Comparison of ENCODE assay signal across 11 mouse cellular contexts in the genomic region with DNA sequence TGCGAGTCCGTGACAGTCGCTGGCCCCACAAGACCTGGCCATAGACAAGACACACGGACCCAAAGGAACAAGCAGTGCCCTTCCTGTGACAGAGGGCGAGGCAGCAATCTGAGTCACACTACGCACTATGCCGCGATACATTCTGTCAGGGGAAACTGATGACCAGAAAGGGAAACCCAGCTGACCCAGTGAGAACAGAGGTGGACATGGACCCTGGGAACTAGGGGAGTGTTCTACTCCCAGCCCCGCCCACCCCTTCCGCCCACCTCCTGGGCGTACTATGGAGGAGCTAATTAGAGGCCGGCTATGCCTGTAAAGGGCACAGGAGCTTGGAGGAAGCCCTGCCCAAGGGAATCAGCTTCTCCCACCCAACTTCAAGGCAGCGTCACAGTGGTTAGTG. TPM values are rescaled to one million over a fixed set of nuclear protein-coding genes. Genes with fewer than 3 reads are reported as not detected.
DNase-seq lines count a peak whose midpoint lies in the region; ATAC-seq lines count a peak whose summit lies in the region.
"Had no signal": no experiment of that assay in that cellular context is flagged by ENCODE, and none has a peak within 500 bp of the region (broad histone marks: within the 10 kb centered on the region; RNA-seq: fewer than 3 reads in every experiment).

No protein-coding gene starts in this region.

- no peak overlapping the region for H3K27ac ChIP-seq in kidney, embryonic 14.5 days (ENCODE audit: low read depth, low read length)
- no peak overlapping the region for H3K27ac ChIP-seq in embryonic facial prominence, embryonic 15.5 days (replicated peaks)

- no peak for DNase-seq in kidney, adult 9 months
- peak; percentile 57 for DNase-seq in embryo, embryonic 10.5 days (ENCODE audit: low spot score)
- peak; percentile 25 to 55 for DNase-seq in natural killer cell, adult 2 months (ENCODE audit: low spot score in 2 of 2)
- DNase-seq in layer of hippocampus, adult 9-10 months (ENCODE audit: low spot score), result no peak
- DNase-seq in kidney, adult 11 months, result no peak
- DNase-seq: kidney, adult 8-10 months; lung, adult 2 months; right cerebral cortex, adult 18-20 months had no signal

- H3K4me2 ChIP-seq in kidney, embryonic 14.5 days (replicated peaks; ENCODE audit: low read depth, low read length), result peak overlapping the region; percentile 35
- H3K4me2 ChIP-seq in embryonic facial prominence, embryonic 15.5 days (replicated peaks), result peak overlapping the region; percentile 29; the same call in 1 of the 2 replicates

- no peak overlapping the region for H3K4me3 ChIP-seq in kidney, embryonic 14.5 days (ENCODE audit: low read length)
- H3K4me3 ChIP-seq in embryonic facial prominence, embryonic 15.5 days (replicated peaks), result no peak overlapping the region
- H3K4me3 ChIP-seq: erythroblast, embryonic 14.5 days had no signal

- peaks cover 16% of the 10 kb centered on the region; the same call in 1 of the 2 replicates for H3K4me1 ChIP-seq in kidney, embryonic 14.5 days (ENCODE audit: control insufficient read depth, insufficient read depth, low read length)
- peaks cover 23% of the 10 kb centered on the region for H3K4me1 ChIP-seq in embryonic facial prominence, embryonic 15.5 days

- no peaks in the 10 kb centered on the region for H3K9me3 ChIP-seq in kidney, embryonic 14.5 days (ENCODE audit: control insufficient read depth, low read length)
- no peaks in the 10 kb centered on the region for H3K9me3 ChIP-seq in embryonic facial prominence, embryonic 15.5 days (replicated peaks)

- H3K36me3 ChIP-seq in kidney, embryonic 14.5 days (ENCODE audit: control insufficient read depth, insufficient read depth, low read length), result no peaks in the 10 kb centered on the region
- no peaks in the 10 kb centered on the region for H3K36me3 ChIP-seq in embryonic facial prominence, embryonic 15.5 days

- no peak overlapping the region for H3K9ac ChIP-seq in kidney, embryonic 14.5 days (ENCODE audit: low read depth, low read length)
- H3K9ac ChIP-seq in embryonic facial prominence, embryonic 15.5 days, result no peak overlapping the region

- H3K27me3 ChIP-seq in kidney, embryonic 14.5 days (ENCODE audit: control insufficient read depth, insufficient read depth, low read length), result no peaks in the 10 kb centered on the region
- no peaks in the 10 kb centered on the region for H3K27me3 ChIP-seq in embryonic facial prominence, embryonic 15.5 days

- 10% methylated on average over 13 of the region's 13 CpGs for WGBS in kidney, embryonic 14.5 days
- WGBS in embryonic facial prominence, embryonic 15.5 days, result 16% methylated on average over 13 of the region's 13 CpGs

- ATAC-seq in kidney, embryonic 14.5 days (ENCODE audit: low FRiP score, low TSS enrichment), result peak; percentile 36; the same call in 1 of the 2 replicates
- ATAC-seq in embryonic facial prominence, embryonic 15.5 days (ENCODE audit: insufficient number of reproducible peaks, low FRiP score, low TSS enrichment, low read depth), result no peak

RNA-seq across cellular contexts. Expression of gene Pcbd1, which starts 19.9 kb away (rescaled TPM):
- 140 and 143 TPM in 2 replicates for polyA plus RNA-seq in kidney, embryonic 14.5 days (2014; fragmentation: Nextera tagmentation; extraction: Ambion mirVana)
- polyA plus RNA-seq in embryonic facial prominence, embryonic 15.5 days (2015; fragmentation: Nextera tagmentation; extraction: Ambion mirVana), result 16.8 and 19.3 TPM in 2 replicates

Comparison
In these comparisons a context has a peak if more than half of its experiments do, and no peak if none do; other contexts are left out.
1. DNase-seq: peak in embryo, embryonic 10.5 days (single experiment) and natural killer cell, adult 2 months (2 of 2); none in kidney, adult 9 months (single experiment), layer of hippocampus, adult 9-10 months (single experiment) and kidney, adult 11 months (single experiment).